ENCODE assay signal across 8 mouse cellular contexts in genomic region chr17:45555452-45556106, GRCm38 (mm10). TPM values are rescaled to one million over a fixed set of nuclear protein-coding genes. Genes with fewer than 3 reads are reported as not detected.
DNase-seq lines count a peak whose midpoint lies in the region; ATAC-seq lines count a peak whose summit lies in the region.

Gene Nfkbie (plus strand): TSS chr17:45555703.

- no peaks in the 10 kb centered on the region for H3K9me3 ChIP-seq in heart, embryonic 11.5 days (replicated peaks; ENCODE audit: control insufficient read depth, low read length)
- no peaks in the 10 kb centered on the region for H3K9me3 ChIP-seq in kidney, embryonic 16.5 days (ENCODE audit: low read length)
- H3K9me3 ChIP-seq in liver, embryonic 12.5 days (replicated peaks): no peaks in the 10 kb centered on the region

- H3K4me3 ChIP-seq in heart, embryonic 11.5 days (ENCODE audit: low read depth, low read length): peak within 1 kb of the TSS; percentile 60
- peak within 1 kb of the TSS; percentile 72 for H3K4me3 ChIP-seq in kidney, embryonic 16.5 days (ENCODE audit: low read length)
- peak within 1 kb of the TSS; percentile 58 for H3K4me3 ChIP-seq in liver, embryonic 12.5 days

- peak; percentile 100 for DNase-seq in B cell, adult 2 months
- peak; percentile 94 for DNase-seq in brain, adult 2 months (ENCODE audit: low read depth, low spot score)
- peak; percentile 98 for DNase-seq in naive thymus-derived CD4-positive, alpha-beta T cell, adult 2 months (ENCODE audit: low read depth)
- DNase-seq in splenic B cell, adult 2 months (ENCODE audit: low read depth, low spot score): peak; percentile 98

- H3K4me2 ChIP-seq in heart, embryonic 11.5 days: peak within 1 kb of the TSS; percentile 94
- H3K4me2 ChIP-seq in kidney, embryonic 16.5 days (replicated peaks; ENCODE audit: low read depth, low read length): peak within 1 kb of the TSS; percentile 97
- H3K4me2 ChIP-seq in liver, embryonic 12.5 days: peak within 1 kb of the TSS; percentile 84

- peak within 1 kb of the TSS; percentile 65 for H3K9ac ChIP-seq in heart, embryonic 11.5 days (ENCODE audit: low read depth, low read length)
- H3K9ac ChIP-seq in kidney, embryonic 16.5 days (replicated peaks; ENCODE audit: low read length): peak within 1 kb of the TSS; percentile 69
- peak within 1 kb of the TSS; percentile 54 for H3K9ac ChIP-seq in liver, embryonic 12.5 days

- no peaks in the 10 kb centered on the region for H3K36me3 ChIP-seq in heart, embryonic 11.5 days (ENCODE audit: control insufficient read depth, insufficient read depth, low read length)
- H3K36me3 ChIP-seq in kidney, embryonic 16.5 days (ENCODE audit: insufficient read depth, low read length): no peaks in the 10 kb centered on the region
- peaks cover 5% of the 10 kb centered on the region; the same call in 1 of the 2 replicates for H3K36me3 ChIP-seq in liver, embryonic 12.5 days
- peaks cover 5% of the 10 kb centered on the region for H3K36me3 ChIP-seq in splenic B cell, adult 2 months (ENCODE audit: control insufficient read depth, insufficient read depth, low read length, poor library complexity, severe bottlenecking)

- H3K27me3 ChIP-seq in heart, embryonic 11.5 days (ENCODE audit: control insufficient read depth, insufficient read depth, low read length): peaks cover 22% of the 10 kb centered on the region
- peaks cover 11% of the 10 kb centered on the region for H3K27me3 ChIP-seq in kidney, embryonic 16.5 days (ENCODE audit: insufficient read depth, low read length)
- H3K27me3 ChIP-seq in liver, embryonic 12.5 days (replicated peaks): peaks cover 64% of the 10 kb centered on the region
- no peaks in the 10 kb centered on the region for H3K27me3 ChIP-seq in splenic B cell, adult 2 months (ENCODE audit: control insufficient read depth, insufficient read depth, low read length, poor library complexity, severe bottlenecking)

- peaks cover 6% of the 10 kb centered on the region; the same call in 1 of the 2 replicates for H3K4me1 ChIP-seq in heart, embryonic 11.5 days (ENCODE audit: control insufficient read depth, insufficient read depth, low read length)
- peaks cover 19% of the 10 kb centered on the region for H3K4me1 ChIP-seq in kidney, embryonic 16.5 days (ENCODE audit: insufficient read depth, low read length)
- H3K4me1 ChIP-seq in liver, embryonic 12.5 days: peaks cover 31% of the 10 kb centered on the region

- under 1% methylated on average over 45 of the region's 45 CpGs for WGBS in heart, embryonic 11.5 days (ENCODE audit: insufficient replicate concordance)
- WGBS in kidney, embryonic 16.5 days: under 1% methylated on average over 44 of the region's 45 CpGs
- WGBS in liver, embryonic 12.5 days (ENCODE audit: insufficient replicate concordance): under 1% methylated on average over 45 of the region's 45 CpGs

- ATAC-seq in erythroblast, adult 5-6 weeks (replicated peaks; ENCODE audit: low FRiP score, poor library complexity, severe bottlenecking): peak; percentile 66
- peak; percentile 74 for ATAC-seq in heart, embryonic 11.5 days (replicated peaks; ENCODE audit: insufficient number of reproducible peaks, low FRiP score, low TSS enrichment)
- peak; percentile 82 for ATAC-seq in kidney, embryonic 16.5 days (ENCODE audit: low FRiP score, low TSS enrichment)
- ATAC-seq in liver, embryonic 12.5 days: peak; percentile 77

- H3K27ac ChIP-seq in heart, embryonic 11.5 days (ENCODE audit: low read depth, low read length): no peak within 1 kb of the TSS
- H3K27ac ChIP-seq in kidney, embryonic 16.5 days (ENCODE audit: low read length): 0 out of 2 replicates have a peak within 1 kb of the TSS, but pooled peaks have one; percentile 17
- no peak within 1 kb of the TSS for H3K27ac ChIP-seq in liver, embryonic 12.5 days

RNA-seq across cellular contexts. Expression of gene Nfkbie, which starts in this region (rescaled TPM):
- 1.5 and 1.7 TPM in 2 replicates for total RNA-seq in erythroblast, adult 5-6 weeks (2015; ENCODE audit: low replicate concordance)
- total RNA-seq in erythroblast, adult 5-6 weeks (2017; ENCODE audit: low replicate concordance): 1.1 and 1.5 TPM in 2 replicates
- 2.4 TPM in 2 replicates for polyA plus RNA-seq in heart, embryonic 11.5 days (2014; fragmentation: Nextera tagmentation; extraction: Ambion mirVana)
- 5.9 and 6.4 TPM in 2 replicates for polyA plus RNA-seq in kidney, embryonic 16.5 days (2015; fragmentation: Nextera tagmentation; extraction: Ambion mirVana)
- polyA plus RNA-seq in liver, embryonic 12.5 days (2016; fragmentation: Nextera tagmentation; extraction: Ambion mirVana): 2.0 TPM in 2 replicates
